Comparison of ENCODE assay signal across 7 mouse cellular contexts in genomic region chr5:137628498-137629305, GRCm38 (mm10). TPM values are rescaled to one million over a fixed set of nuclear protein-coding genes. Genes with fewer than 3 reads are reported as not detected.
DNase-seq lines count a peak whose midpoint lies in the region; ATAC-seq lines count a peak whose summit lies in the region.

Fbxo24 (minus strand) TSS chr5:137629002.
Lrch4 (plus strand) TSS chr5:137629121.
Gm20605 (plus strand) TSS chr5:137629175.

- H3K9me3 ChIP-seq in embryonic facial prominence, embryonic 11.5 days (replicated peaks; ENCODE audit: control insufficient read depth, low read length) = no peaks in the 10 kb centered on the region
- no peaks in the 10 kb centered on the region for H3K9me3 ChIP-seq in limb, embryonic 10.5 days (replicated peaks)
- H3K9me3 ChIP-seq in midbrain, embryonic 13.5 days = no peaks in the 10 kb centered on the region

- no peaks in the 10 kb centered on the region for H3K27me3 ChIP-seq in embryonic facial prominence, embryonic 11.5 days (ENCODE audit: control insufficient read depth, insufficient read depth, low read length)
- H3K27me3 ChIP-seq in limb, embryonic 10.5 days (ENCODE audit: low read depth, poor library complexity, severe bottlenecking) = no peaks in the 10 kb centered on the region
- H3K27me3 ChIP-seq in midbrain, embryonic 13.5 days = no peaks in the 10 kb centered on the region

- peak within 1 kb of the TSS; percentile 86 for H3K4me2 ChIP-seq in embryonic facial prominence, embryonic 11.5 days (ENCODE audit: low read depth, low read length)
- H3K4me2 ChIP-seq in midbrain, embryonic 13.5 days (replicated peaks) = peak within 1 kb of the TSS; percentile 91

- peak within 1 kb of the TSS; percentile 81 for H3K9ac ChIP-seq in embryonic facial prominence, embryonic 11.5 days (replicated peaks; ENCODE audit: low read length)
- H3K9ac ChIP-seq in midbrain, embryonic 13.5 days (replicated peaks) = peak within 1 kb of the TSS; percentile 89

- peak within 1 kb of the TSS; percentile 93 for H3K4me3 ChIP-seq in embryonic facial prominence, embryonic 11.5 days (ENCODE audit: low read depth, low read length)
- H3K4me3 ChIP-seq in limb, embryonic 10.5 days = peak within 1 kb of the TSS; percentile 86
- peak within 1 kb of the TSS; percentile 90 for H3K4me3 ChIP-seq in midbrain, embryonic 13.5 days (replicated peaks)

- DNase-seq in adrenal gland, postnatal 14 days = peak; percentile 99
- DNase-seq in embryonic facial prominence, embryonic 11.5 days (ENCODE audit: low spot score) = peak; percentile 100
- DNase-seq in kidney, adult 11 months = peak; percentile 100
- DNase-seq in limb, embryonic 10.5 days (ENCODE audit: low spot score) = peak; percentile 96
- DNase-seq in spleen, adult 12 weeks (ENCODE audit: low spot score) = peak; percentile 99

- peak; percentile 95 for ATAC-seq in embryonic facial prominence, embryonic 11.5 days (replicated peaks; ENCODE audit: insufficient number of reproducible peaks, low FRiP score, low TSS enrichment, low read depth)
- ATAC-seq in granulocyte monocyte progenitor cell, adult 5-6 weeks (replicated peaks; ENCODE audit: poor library complexity, severe bottlenecking) = peak; percentile 72
- peak; percentile 98 for ATAC-seq in midbrain, embryonic 13.5 days

- under 1% methylated on average over 41 of the region's 46 CpGs for WGBS in embryonic facial prominence, embryonic 11.5 days
- WGBS in limb, embryonic 10.5 days = under 1% methylated on average over 46 of the region's 46 CpGs
- under 1% methylated on average over 46 of the region's 46 CpGs for WGBS in midbrain, embryonic 13.5 days

- H3K36me3 ChIP-seq in embryonic facial prominence, embryonic 11.5 days (replicated peaks; ENCODE audit: control insufficient read depth, insufficient read depth, low read depth, low read length) = 0 out of 2 replicates have a peak, but pooled peaks cover under 1% of the 10 kb centered on the region
- H3K36me3 ChIP-seq in limb, embryonic 10.5 days = peaks cover 23% of the 10 kb centered on the region
- peaks cover 8% of the 10 kb centered on the region for H3K36me3 ChIP-seq in midbrain, embryonic 13.5 days

- peak within 1 kb of the TSS; percentile 92 for H3K27ac ChIP-seq in embryonic facial prominence, embryonic 11.5 days (replicated peaks; ENCODE audit: low read depth, low read length)
- peak within 1 kb of the TSS; percentile 94 for H3K27ac ChIP-seq in limb, embryonic 10.5 days
- peak within 1 kb of the TSS; percentile 94 for H3K27ac ChIP-seq in midbrain, embryonic 13.5 days

- peaks cover 10% of the 10 kb centered on the region for H3K4me1 ChIP-seq in embryonic facial prominence, embryonic 11.5 days (ENCODE audit: control insufficient read depth, insufficient read depth, low read length)
- peaks cover 66% of the 10 kb centered on the region for H3K4me1 ChIP-seq in limb, embryonic 10.5 days
- H3K4me1 ChIP-seq in midbrain, embryonic 13.5 days (replicated peaks) = peaks cover 52% of the 10 kb centered on the region

RNA-seq across cellular contexts. Expression of gene Fbxo24, which starts in this region (rescaled TPM):
- 0.38 and 0.85 TPM in 2 replicates for total RNA-seq in adrenal gland, postnatal 14 days (2021)
- 0.13 TPM in 1 of 2 replicates, not detected in the other for polyA plus RNA-seq in embryonic facial prominence, embryonic 11.5 days (2014; fragmentation: Nextera tagmentation; extraction: Ambion mirVana)
- not detected in 2 replicates for total RNA-seq in granulocyte monocyte progenitor cell, adult 5-6 weeks (2014; fragmentation: Nextera tagmentation)
- total RNA-seq in granulocyte monocyte progenitor cell, adult 5-6 weeks (2017) = not detected in 2 replicates
- polyA plus RNA-seq in limb, embryonic 10.5 days (2016; fragmentation: Nextera tagmentation; extraction: Ambion mirVana) = 0.11 and 0.60 TPM in 2 replicates
- polyA plus RNA-seq in midbrain, embryonic 13.5 days (2015; fragmentation: Nextera tagmentation; extraction: Ambion mirVana) = 0.23 and 0.32 TPM in 2 replicates

RNA-seq across cellular contexts. Expression of gene Lrch4, which starts in this region (rescaled TPM):
- total RNA-seq in adrenal gland, postnatal 14 days (2021) = 30.1 and 35.9 TPM in 2 replicates
- polyA plus RNA-seq in embryonic facial prominence, embryonic 11.5 days (2014; fragmentation: Nextera tagmentation; extraction: Ambion mirVana) = 28.4 and 30.0 TPM in 2 replicates
- 57.4 and 73.0 TPM in 2 replicates for total RNA-seq in granulocyte monocyte progenitor cell, adult 5-6 weeks (2014; fragmentation: Nextera tagmentation)
- total RNA-seq in granulocyte monocyte progenitor cell, adult 5-6 weeks (2017) = 34.6 and 42.2 TPM in 2 replicates
- polyA plus RNA-seq in limb, embryonic 10.5 days (2016; fragmentation: Nextera tagmentation; extraction: Ambion mirVana) = 25.9 and 32.2 TPM in 2 replicates
- 18.7 and 21.4 TPM in 2 replicates for polyA plus RNA-seq in midbrain, embryonic 13.5 days (2015; fragmentation: Nextera tagmentation; extraction: Ambion mirVana)

RNA-seq across cellular contexts. Expression of gene Gm20605, which starts in this region (rescaled TPM):
- total RNA-seq in adrenal gland, postnatal 14 days (2021) = 7.2 and 11.6 TPM in 2 replicates
- 3.7 and 4.8 TPM in 2 replicates for polyA plus RNA-seq in embryonic facial prominence, embryonic 11.5 days (2014; fragmentation: Nextera tagmentation; extraction: Ambion mirVana)
- total RNA-seq in granulocyte monocyte progenitor cell, adult 5-6 weeks (2014; fragmentation: Nextera tagmentation) = 13.2 and 16.4 TPM in 2 replicates
- 0.62 and 3.6 TPM in 2 replicates for total RNA-seq in granulocyte monocyte progenitor cell, adult 5-6 weeks (2017)
- 12.6 and 14.8 TPM in 2 replicates for polyA plus RNA-seq in limb, embryonic 10.5 days (2016; fragmentation: Nextera tagmentation; extraction: Ambion mirVana)
- polyA plus RNA-seq in midbrain, embryonic 13.5 days (2015; fragmentation: Nextera tagmentation; extraction: Ambion mirVana) = 9.2 and 9.9 TPM in 2 replicates

Comparison
In these comparisons a context has a peak if more than half of its experiments do, and no peak if none do; other contexts are left out.
1. Peak in every context shown above with its lines: DNase-seq, ATAC-seq, H3K4me3 ChIP-seq and H3K27ac ChIP-seq.